Mouse (Mus musculus): ENCODE results near the gene Ly6g5b. TPM values are rescaled to one million over a fixed set of nuclear protein-coding genes. Genes with fewer than 3 reads are reported as not detected.

The Ly6g5b gene
- polyA plus RNA-seq, 1 experiment from 2014 or later = 0.81 TPM

- H3K36me3 ChIP-seq = peaks cover 79% of the 10 kb centered on the region
- WGBS (ENCODE audit: insufficient replicate concordance) = 92% methylated on average over 11 of the region's 11 CpGs
Measured at GRCm38 (mm10) chr17:35101161-35101560, 14.1 kb downstream of the Ly6g5b start.

DNA sequence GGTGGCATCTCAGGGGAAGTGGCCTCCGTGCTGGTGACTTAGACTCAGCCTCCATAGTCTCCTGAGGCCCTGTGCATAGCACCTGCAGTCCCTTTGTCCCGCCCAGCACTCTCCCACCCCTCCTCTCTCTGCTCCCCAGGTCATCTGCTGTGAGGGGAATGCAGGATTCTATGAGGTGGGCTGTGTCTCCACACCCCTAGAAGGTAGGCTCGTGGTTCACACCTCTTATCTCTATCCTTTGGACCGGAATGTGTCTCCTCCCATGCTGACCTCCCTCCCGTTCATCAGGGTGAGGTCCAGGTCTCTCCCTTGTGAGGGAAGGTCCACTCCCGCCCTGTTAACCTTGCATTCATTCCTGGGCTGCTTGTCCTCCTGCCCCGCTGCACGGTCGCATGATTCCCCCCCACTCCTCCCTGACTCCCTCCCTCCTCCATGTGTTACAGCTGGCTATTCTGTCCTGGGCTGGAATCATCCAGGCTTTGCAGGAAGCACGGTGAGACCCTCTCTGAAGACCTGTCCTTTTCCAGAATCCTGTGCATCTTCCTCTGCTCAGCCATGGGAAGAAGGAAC, 14.9 kb downstream of the Ly6g5b start:
- H3K36me3 ChIP-seq = peaks cover 88% of the 10 kb centered on the region
- 66% methylated on average over 10 of the region's 10 CpGs for WGBS (ENCODE audit: insufficient replicate concordance)
- H3K4me3 ChIP-seq = no peak overlapping the region
- no peak overlapping the region for H3K4me2 ChIP-seq
- no peak for ATAC-seq
- no peaks in the 10 kb centered on the region for H3K9me3 ChIP-seq (replicated peaks)
- H3K27me3 ChIP-seq (replicated peaks) = no peaks in the 10 kb centered on the region
- peaks cover 50% of the 10 kb centered on the region for H3K4me1 ChIP-seq
- H3K9ac ChIP-seq = 0 out of 2 replicates have a peak overlapping the region, but pooled peaks have one; percentile 14
- no peak overlapping the region for H3K27ac ChIP-seq

More at GRCm38 (mm10) chr17:35101161-35101560, 14.1 kb downstream of the Ly6g5b start:
- Histone ChIP-seq H3K4me1 (peaks cover 58% of the 10 kb centered on the region), H3K9me3 (replicated peaks) (no peaks in the 10 kb centered on the region), H3K4me3 (no peak overlapping the region), H3K4me2 (no peak overlapping the region), H3K27me3 (replicated peaks) (no peaks in the 10 kb centered on the region), H3K9ac (no peak overlapping the region), H3K27ac (no peak overlapping the region)
- no peak for ATAC-seq

DNA sequence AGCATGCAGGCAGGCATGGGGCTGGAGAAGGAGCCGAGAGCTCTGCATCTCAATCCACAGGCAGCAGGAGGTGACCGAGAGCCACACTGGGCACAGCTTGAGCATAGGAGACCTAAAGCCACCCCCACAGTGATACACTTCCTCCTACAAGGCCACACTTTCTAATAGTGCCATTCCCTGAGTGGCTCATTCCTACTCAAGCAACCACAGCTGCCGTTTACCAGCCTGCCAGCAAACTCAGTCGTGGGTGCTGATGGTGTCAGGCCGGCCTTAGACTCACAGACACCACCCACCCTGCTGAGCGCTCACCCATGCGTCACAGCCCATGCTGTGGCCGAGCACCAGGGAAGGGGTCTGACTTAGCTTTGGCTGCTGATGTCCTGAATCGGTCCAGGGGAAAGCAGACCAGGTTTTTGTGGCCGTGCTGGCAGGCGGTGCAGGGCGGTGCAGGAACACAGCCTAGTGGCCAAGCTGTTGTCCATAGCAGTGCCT, 18.0 kb downstream of the Ly6g5b start:
- Histone ChIP-seq H3K9me3 (replicated peaks) (no peaks in the 10 kb centered on the region), H3K36me3 (peaks cover 100% of the 10 kb centered on the region), H3K4me3 (no peak overlapping the region), H3K4me1 (peaks cover 28% of the 10 kb centered on the region), H3K9ac (no peak overlapping the region), H3K4me2 (no peak overlapping the region), H3K27me3 (replicated peaks) (no peaks in the 10 kb centered on the region), H3K27ac (no peak overlapping the region)
- 86% methylated on average over 12 of the region's 12 CpGs for WGBS (ENCODE audit: insufficient replicate concordance)
- ATAC-seq = no peak

DNA sequence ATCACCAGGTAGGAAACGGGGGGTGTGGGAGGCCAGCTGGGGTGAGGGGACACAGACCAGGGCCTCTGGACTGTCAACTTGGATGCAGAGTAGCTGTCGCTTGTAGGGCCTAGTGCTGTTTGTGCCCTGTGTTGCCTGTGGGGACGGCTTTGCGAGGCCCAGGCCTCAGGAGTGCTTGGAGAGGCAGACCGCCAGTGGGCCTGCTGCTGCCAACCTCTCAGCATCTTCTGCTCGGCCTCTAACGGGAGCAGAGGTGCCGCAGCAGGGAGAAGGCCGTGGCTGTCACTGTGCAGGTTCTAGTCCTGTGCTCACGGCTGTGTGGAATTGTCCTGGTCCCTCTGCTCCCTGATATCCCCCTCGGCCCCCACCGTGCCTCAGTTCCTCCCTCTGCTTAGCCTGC, 18.6 kb downstream of the Ly6g5b start:
- 89% methylated on average over 12 of the region's 12 CpGs for WGBS (ENCODE audit: insufficient replicate concordance)
- Histone ChIP-seq H3K9me3 (replicated peaks) (no peaks in the 10 kb centered on the region), H3K9ac (no peak overlapping the region), H3K27ac (no peak overlapping the region), H3K36me3 (peaks cover 100% of the 10 kb centered on the region), H3K4me2 (no peak overlapping the region), H3K4me1 (peaks cover 31% of the 10 kb centered on the region), H3K4me3 (no peak overlapping the region), H3K27me3 (replicated peaks) (no peaks in the 10 kb centered on the region)
- no peak for ATAC-seq

DNA sequence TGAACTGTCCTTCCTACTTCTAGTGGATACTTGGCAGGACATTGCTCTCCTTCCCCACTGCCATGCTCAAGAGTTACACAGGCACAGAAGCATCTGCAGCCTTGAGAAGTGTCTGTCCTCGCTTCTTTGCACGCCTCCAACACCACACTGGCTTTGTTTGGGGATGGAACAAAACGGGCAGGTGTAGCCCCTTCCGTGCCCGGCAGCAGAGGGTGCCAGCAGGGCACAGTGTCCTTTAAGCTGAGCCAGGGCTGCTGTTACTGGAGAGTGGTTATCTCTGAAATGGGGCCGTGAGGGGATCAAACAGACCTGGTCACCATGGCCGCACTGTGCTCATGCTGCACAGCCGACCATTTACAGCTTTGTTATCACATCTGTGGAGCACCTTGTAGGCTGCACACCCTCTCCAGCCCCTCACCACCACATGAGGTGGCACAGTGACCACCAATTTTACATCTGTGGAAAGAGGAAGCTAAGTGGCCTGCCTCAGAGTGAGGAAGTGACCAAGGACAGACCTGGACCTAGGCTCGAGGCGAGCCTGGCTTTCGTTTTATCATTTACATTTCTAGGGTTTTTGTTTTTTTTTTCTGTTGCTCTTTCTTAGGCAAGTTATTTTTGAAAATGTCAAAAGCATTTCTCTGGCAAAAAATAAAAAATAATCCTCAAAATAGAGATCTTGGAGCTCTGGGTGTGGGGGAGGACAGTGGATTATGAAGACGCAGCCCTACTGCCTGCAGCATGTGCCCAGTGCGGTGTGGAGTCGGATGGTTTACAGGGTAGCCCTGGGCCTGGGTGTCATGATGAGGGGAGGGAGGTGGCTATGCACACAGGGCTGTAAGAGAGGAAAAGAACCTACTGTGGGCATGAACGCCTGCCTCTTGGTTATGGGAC, 20.5 kb downstream of the Ly6g5b start:
- Histone ChIP-seq H3K4me1 (peaks cover 38% of the 10 kb centered on the region), H3K4me2 (no peak overlapping the region), H3K27me3 (replicated peaks) (no peaks in the 10 kb centered on the region), H3K27ac (0 out of 2 replicates have a peak overlapping the region, but pooled peaks have one; percentile 42), H3K36me3 (peaks cover 92% of the 10 kb centered on the region), H3K9me3 (replicated peaks) (no peaks in the 10 kb centered on the region), H3K4me3 (no peak overlapping the region), H3K9ac (no peak overlapping the region)
- WGBS (ENCODE audit: insufficient replicate concordance) = 75% methylated on average over 15 of the region's 15 CpGs
- no peak for ATAC-seq

DNA sequence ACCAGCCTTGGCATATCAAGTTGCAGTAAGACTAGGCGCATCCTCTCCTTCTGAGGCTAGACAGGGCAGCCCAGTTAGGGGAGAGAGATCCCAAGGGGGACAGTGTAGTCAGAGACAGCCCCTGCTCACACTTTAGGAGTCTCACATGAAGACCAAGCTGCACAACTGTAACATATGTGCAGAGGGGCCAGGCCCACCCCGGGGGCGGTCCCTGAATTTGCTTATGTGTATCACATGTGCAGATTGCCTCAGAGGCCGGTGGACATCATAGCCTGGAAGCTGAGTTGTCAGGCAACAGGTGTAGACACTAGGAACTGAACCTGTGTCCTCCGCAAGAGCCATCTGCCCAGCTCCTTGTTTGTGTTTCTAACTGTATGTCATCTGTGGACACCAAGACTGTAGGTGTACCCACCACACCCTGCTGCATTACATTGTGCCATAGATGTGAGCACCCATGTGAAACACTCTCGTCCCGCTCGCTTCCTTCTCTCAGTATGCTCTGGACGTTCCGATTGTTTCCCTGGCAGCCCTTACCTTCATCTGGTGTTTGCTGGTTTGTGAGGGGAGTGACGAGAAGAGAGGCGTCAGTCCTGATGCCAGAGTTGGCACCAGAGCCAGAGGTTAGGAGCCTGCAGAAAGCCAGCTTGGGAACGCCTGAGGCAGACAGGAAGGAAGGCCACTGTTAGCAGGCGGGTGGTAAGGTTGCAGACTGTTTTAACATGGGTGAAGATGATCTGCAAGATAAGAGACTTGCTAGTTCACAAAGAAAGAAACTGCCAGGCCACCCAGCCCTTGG, 22.6 kb downstream of the Ly6g5b start:
- Histone ChIP-seq H3K36me3 (peaks cover 71% of the 10 kb centered on the region), H3K4me2 (no peak overlapping the region), H3K4me1 (peaks cover 36% of the 10 kb centered on the region), H3K27ac (0 out of 2 replicates have a peak overlapping the region, but pooled peaks have one; percentile 53), H3K9ac (peak overlapping the region; percentile 6; the same call in 1 of the 2 replicates), H3K9me3 (replicated peaks) (no peaks in the 10 kb centered on the region), H3K4me3 (no peak overlapping the region), H3K27me3 (replicated peaks) (no peaks in the 10 kb centered on the region)
- ATAC-seq = no peak
- 85% methylated on average over 14 of the region's 14 CpGs for WGBS (ENCODE audit: insufficient replicate concordance)

DNA sequence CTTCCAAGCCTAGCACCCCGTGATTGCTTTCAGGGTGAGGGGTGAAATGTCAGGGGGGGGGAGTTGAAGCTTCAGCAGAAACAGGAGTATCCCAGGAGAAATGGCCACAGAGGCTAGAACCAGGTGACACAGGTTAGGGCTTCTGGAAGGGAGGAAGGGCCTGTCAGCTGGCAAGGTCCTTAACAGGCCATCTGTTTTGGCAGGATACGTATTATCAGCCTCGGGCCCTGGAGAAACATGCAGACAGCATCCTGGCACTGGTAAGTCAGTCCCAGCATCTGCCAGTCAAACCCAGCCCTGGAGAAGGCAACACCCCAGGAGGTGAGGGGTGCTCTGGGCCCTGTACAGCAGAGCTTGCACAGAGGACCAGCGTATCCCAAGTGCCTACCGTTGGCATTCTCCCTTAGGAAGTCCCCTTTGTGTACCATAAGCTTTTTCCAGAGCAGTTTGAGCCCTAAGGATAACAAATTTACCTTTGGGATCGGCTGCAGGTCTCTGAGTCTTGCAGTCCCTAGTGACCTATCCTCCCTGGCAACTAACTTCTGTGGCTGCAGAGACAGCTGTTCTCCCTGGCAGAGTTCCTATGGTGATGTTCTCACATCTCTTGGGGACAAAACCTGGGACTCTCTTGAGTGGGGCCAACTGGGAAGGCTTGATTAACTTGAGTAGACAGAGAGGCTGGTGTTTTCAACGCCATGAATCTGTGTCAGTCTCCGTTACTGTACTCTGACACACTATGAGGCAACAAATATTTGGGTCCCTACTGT, 24.9 kb downstream of the Ly6g5b start:
- H3K4me3 ChIP-seq = peak overlapping the region; percentile 72
- H3K4me1 ChIP-seq = peaks cover 41% of the 10 kb centered on the region
- peak overlapping the region; percentile 95 for H3K27ac ChIP-seq
- peak overlapping the region; percentile 78 for H3K4me2 ChIP-seq
- 57% methylated on average over 8 of the region's 8 CpGs for WGBS (ENCODE audit: insufficient replicate concordance)
- ATAC-seq = peak; percentile 62
- H3K36me3 ChIP-seq = peaks cover 49% of the 10 kb centered on the region
- H3K9ac ChIP-seq = peak overlapping the region; percentile 86
- H3K27me3 ChIP-seq (replicated peaks) = no peaks in the 10 kb centered on the region
- H3K9me3 ChIP-seq (replicated peaks) = no peaks in the 10 kb centered on the region

- ATAC-seq = peak; percentile 97
- Histone ChIP-seq H3K27ac (peak within 1 kb of the TSS; percentile 95), H3K9me3 (replicated peaks) (no peaks in the 10 kb centered on the region), H3K4me3 (peak within 1 kb of the TSS; percentile 72), H3K36me3 (peaks cover 35% of the 10 kb centered on the region), H3K4me2 (peak within 1 kb of the TSS; percentile 78), H3K9ac (peak within 1 kb of the TSS; percentile 86), H3K4me1 (peaks cover 48% of the 10 kb centered on the region), H3K27me3 (replicated peaks) (no peaks in the 10 kb centered on the region)
- WGBS (ENCODE audit: insufficient replicate concordance) = 1% methylated on average over 61 of the region's 67 CpGs
Measured at GRCm38 (mm10) chr17:35088825-35089644, 26.2 kb downstream of the Ly6g5b start, which contains the start of gene Abhd16a. TSS of gene Abhd16a (plus strand) at chr17:35089263.

DNA sequence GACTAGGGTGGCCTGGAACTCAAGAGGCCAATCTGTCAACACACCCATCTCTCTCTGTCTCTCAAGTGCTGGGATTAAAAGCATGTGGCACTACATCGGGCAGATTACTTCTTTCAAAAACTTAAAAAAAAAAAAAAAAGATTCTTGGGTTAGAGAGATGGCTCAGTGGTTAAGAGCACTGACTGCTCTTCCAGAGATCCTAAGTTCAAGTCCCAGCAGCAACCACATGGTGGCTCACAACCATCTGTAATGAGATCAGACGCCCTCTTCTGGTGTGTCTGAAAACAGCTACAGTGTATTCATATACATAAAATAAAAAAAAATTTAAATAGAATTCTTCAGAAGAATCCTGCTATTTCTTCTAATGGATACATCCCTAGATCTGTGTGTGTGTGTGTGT, 27.1 kb downstream of the Ly6g5b start:
- WGBS (ENCODE audit: insufficient replicate concordance) = 45% methylated on average over 2 of the region's 2 CpGs
- Histone ChIP-seq H3K4me1 (peaks cover 48% of the 10 kb centered on the region), H3K27me3 (replicated peaks) (no peaks in the 10 kb centered on the region), H3K9me3 (replicated peaks) (no peaks in the 10 kb centered on the region), H3K4me2 (no peak overlapping the region; the same call in 1 of the 2 replicates), H3K27ac (no peak overlapping the region), H3K4me3 (no peak overlapping the region), H3K9ac (no peak overlapping the region), H3K36me3 (peaks cover 27% of the 10 kb centered on the region)
- ATAC-seq = no peak

DNA sequence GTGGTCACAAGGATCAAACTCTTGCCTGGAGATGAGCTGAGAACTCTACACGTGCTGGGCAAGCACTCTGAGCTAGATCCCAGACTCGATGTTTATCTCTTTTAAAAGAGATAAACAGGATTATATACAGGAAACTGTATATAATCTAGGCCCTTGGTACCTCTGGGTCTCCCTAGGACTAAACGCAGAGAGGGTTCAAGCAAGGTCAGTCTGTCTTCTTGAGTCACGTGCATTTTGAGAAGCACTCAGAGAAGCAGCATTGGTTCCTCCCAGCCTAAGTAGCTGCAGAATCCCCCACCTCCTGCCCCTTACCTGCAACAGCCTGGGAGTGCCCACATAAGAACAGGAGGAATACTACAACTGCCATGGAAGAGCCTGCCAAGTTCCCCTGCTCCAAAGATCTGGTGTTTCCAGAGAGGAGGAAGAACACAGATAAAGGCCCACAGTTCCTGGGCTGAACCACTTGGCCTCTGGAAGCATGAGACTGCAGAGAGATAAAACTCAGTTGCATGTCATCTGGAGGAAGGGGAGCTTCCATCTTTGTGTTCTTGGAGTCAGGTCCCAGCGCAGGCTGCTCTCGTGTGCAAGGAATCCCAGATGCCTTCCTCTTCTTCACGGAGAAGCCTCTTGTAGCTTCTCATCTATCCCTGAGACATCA, 29.9 kb downstream of the Ly6g5b start, which contains the start of gene Ly6g6f:
Gene Ly6g6f (minus strand): TSS at position 403 of the 658 bp plus-strand sequence.
- Histone ChIP-seq H3K9me3 (replicated peaks) (no peaks in the 10 kb centered on the region), H3K9ac (0 out of 2 replicates have a peak within 1 kb of the TSS, but pooled peaks have one; percentile 13), H3K36me3 (no peaks in the 10 kb centered on the region), H3K4me2 (no peak within 1 kb of the TSS), H3K4me3 (no peak within 1 kb of the TSS), H3K4me1 (peaks cover 34% of the 10 kb centered on the region), H3K27ac (peak within 1 kb of the TSS; percentile 33; the same call in 1 of the 2 replicates), H3K27me3 (replicated peaks) (0 out of 2 replicates have a peak, but pooled peaks cover 4% of the 10 kb centered on the region)
- ATAC-seq = no peak
- 38% methylated on average over 7 of the region's 7 CpGs for WGBS (ENCODE audit: insufficient replicate concordance)
